Mouse (Mus musculus) right cerebral cortex, postnatal 25 days (tissue): ENCODE results near the gene Calhm4.
"Not testable (repeated sequence)": the region's sequence is repeated elsewhere in the genome, so short reads cannot be mapped to it uniquely, and the experiment has no call there.

Experiments
- DNase-seq: peaks from one replicate; pipeline ENCODE4 v3.0.0; 2022

The Calhm4 gene

DNA sequence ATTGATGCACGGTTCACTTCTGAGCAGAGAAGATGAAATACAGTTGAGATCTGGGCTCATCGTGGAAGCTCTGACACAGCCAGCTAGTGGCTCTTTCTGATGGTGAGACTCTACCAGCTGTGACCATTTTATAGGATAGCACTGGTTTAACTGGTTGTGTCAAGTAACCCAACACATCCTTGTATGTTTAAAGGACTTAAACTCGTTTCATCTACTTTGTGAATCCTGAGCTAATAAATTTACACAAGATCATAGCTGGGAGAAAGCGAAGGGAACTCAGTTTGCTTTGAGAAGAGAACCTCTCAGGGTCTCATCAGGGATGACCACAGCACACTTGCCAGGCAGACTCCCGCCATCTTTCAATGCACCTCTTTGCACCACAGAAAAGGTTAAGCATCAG lies at the start of gene Calhm4:
Gene Calhm4, minus strand, starts transcription at position 101 of the 400 bp plus-strand sequence.
- no peak for DNase-seq

DNA sequence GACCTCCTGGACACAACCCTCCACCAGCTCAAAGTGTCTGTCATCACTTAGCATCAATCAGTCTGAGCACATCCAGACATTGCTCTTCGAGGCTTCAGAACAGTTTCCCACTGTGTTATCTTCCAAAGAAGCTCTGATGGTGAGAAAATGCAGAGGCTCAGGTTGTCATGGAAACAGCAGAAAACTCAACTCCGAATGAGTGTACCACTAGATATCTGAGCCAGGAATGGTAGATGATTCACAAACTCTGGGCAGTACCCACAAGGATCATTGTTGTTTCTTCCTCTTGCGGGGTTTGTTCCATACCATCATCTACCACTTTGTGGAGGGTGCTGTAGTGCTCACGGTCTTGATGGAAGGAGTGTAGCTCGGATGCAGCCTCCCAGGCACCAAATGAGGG lies 47.8 kb upstream of the Calhm4 start:
- peak; percentile 46 for DNase-seq

- DNase-seq: no peak
These were observed 46.4 kb upstream of the Calhm4 start for GRCm38 (mm10) chr10:34090481-34090880.

GRCm38 (mm10) chr10:34089517-34089916 lies 45.4 kb upstream of the Calhm4 start:
- DNase-seq: no peak

- DNase-seq: no peak
These were observed 44.4 kb upstream of the Calhm4 start for GRCm38 (mm10) chr10:34088515-34088914.

GRCm38 (mm10) chr10:34086514-34086913 lies 42.4 kb upstream of the Calhm4 start:
- DNase-seq: no peak

DNA sequence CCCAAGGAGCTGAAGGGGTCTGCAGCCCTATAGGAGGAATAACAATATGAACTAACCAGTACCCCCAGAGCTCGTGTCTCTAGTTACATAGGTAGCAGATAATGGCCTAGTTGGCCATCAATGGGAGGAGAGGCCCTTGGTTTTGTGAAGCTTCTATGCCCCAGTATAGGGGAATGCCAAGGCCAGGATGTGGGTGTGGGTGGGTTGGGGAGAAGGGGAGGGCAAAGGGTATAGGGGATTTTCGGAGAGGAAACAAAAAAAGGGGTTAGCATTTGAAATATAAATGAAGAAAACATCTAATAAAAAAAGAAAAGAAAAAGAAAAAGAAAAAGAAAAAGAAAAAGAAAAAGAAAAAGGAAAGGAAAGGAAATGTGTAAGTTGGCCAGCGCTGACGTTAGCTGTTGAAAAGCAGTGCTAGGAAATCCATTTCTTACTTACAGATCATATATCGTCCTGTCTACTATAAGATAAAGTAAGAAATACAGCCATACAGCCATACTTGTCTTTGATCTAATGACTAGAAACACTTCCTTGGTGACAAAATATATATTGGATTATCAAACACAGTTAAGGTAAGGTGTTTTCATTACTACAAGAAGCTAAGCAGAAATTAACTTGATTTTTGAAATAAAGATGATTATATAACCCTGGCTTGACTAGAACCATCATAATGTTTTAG lies 30.6 kb upstream of the Calhm4 start:
- no peak for DNase-seq

DNA sequence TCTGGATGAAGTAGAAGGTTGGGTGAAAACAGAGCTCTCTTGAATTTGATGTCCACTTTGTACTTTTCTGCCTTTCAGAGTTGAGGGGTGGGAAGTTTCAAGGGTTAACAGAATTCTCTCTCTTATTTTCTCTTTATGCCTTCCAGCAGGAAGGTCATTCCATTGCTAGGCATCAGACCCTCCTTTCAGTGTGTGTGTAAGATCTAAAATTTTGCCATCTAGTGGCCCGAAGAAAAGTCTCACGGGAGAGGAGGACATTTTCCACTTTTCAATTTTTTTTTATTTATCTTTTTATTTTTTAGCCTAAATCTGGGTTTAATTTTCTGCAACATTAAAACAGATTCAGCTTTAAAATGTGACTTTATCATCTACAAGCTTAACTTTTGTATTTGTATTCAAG lies 27.5 kb upstream of the Calhm4 start:
- no peak for DNase-seq

- DNase-seq: no peak
These were observed 26.9 kb upstream of the Calhm4 start for GRCm38 (mm10) chr10:34070999-34071492.

- DNase-seq: no peak
These were observed 25.5 kb upstream of the Calhm4 start for GRCm38 (mm10) chr10:34069606-34070005.

GRCm38 (mm10) chr10:34066591-34066990 lies 22.5 kb upstream of the Calhm4 start:
- no peak for DNase-seq

GRCm38 (mm10) chr10:34053987-34054386 lies 9.9 kb upstream of the Calhm4 start:
- DNase-seq: no peak

GRCm38 (mm10) chr10:34037401-34037800 lies 6.7 kb downstream of the Calhm4 start, which contains the start of gene Trappc3l:
Gene Trappc3l, plus strand, starts transcription at chr10:34037597.
- DNase-seq: no peak

GRCm38 (mm10) chr10:34036587-34036986 lies 7.5 kb downstream of the Calhm4 start:
- no peak for DNase-seq

- DNase-seq: peak; percentile 69
These were observed 10.3 kb downstream of the Calhm4 start for GRCm38 (mm10) chr10:34033630-34034305.

DNA sequence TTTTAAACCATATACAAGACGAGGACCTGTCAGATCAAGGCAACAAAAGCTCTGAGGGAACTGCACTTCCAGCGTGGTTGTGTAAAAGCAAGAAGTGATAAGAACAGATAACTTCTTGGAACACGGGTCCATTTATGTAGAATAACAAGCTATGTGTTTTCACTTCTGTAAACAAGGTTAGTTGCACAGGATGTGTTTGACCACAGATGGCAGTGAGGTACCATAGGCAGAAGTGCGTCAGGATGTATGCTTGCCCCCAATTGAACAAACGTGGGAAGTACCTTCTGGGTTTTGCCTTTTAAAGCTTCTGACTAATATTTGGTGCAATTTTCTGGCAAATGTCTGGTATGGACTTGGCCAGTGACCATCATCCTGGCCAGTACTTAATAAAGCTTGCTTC lies 13.8 kb downstream of the Calhm4 start:
- no peak for DNase-seq

DNA sequence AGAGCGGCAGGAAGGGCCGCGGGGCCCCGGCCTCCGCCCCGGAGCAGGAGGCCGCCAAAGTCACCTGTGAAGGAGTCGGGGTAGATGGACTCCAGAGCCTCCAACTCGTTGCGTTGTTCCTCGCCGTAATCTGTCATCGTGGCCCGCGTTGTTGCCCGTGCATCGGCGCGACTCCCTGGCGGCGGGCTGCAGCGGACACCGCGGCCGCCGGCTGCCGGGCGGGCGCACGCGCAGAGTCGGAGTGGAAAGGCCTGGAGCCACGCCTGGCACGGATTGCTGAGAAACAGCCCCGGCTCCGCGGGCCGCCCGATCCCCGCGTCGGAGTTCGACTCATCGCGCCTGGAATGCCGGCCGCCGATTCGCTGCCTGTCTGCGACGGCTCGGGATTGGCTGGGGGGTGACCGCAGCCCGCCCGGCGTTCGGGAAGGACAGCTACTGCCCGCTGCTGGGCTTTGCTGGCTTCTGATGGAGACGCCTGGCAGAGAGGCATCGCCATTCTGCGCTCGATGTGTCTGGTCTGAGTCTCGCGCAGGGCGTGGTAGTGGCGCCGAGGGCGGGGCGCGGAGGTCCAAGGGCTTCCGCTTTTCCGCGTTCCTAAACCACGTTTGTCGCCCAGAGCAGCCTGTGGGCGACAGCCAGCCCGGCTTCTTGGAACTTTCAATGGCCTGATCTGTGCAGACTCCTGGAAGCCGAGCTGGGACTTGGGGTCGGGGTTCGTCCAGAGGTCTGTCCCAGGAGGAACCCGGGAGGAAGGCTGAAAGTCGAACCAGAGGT lies 24.6 kb downstream of the Calhm4 start, which contains the start of gene Rwdd1:
Gene Rwdd1, minus strand, starts transcription at position 323 of the 774 bp plus-strand sequence.
- peak; percentile 98 for DNase-seq

- DNase-seq: no peak
These were observed 25.3 kb downstream of the Calhm4 start for GRCm38 (mm10) chr10:34018746-34019301.

DNA sequence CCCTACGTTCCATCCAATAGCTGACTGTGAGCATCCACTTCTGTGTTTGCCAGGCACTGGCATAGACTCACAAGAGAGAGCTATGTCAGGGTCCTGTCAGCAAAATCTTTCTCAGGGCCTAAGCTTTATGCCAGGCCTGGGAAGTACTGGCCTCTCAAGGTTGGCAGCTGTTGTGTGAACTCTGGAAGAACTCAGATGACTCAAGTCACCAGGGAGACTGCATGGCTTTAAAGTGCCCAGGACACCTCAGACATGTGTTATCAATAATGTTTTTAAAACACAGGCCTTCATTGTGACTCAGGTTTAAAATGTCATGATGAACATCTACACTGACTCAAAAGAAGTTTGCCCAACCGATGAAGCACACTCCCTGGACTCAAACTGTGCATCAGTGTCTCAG lies 30.9 kb downstream of the Calhm4 start:
- DNase-seq: no peak

DNA sequence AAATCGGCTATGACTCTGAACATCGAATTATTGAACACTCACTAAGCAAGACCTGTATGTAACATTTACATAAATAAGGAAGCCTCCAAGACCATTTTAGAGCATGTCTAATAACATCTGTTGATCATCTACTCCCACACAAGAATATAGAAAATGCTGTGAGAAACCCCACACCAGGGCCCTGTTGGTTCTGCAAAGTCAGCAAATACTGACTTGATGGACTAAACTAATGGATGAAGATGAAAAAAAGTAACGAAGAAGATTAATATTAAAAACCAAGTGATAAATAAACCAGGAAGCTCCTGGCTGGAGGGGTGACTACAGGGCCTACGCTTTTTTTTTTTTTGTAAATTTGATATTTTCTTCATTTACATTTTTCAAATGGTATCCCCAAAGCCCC lies 31.5 kb downstream of the Calhm4 start:
- DNase-seq: no peak

- no peak for DNase-seq
These were observed 45.7 kb downstream of the Calhm4 start for GRCm38 (mm10) chr10:33998397-33998796.

GRCm38 (mm10) chr10:33996686-33997085 lies 47.4 kb downstream of the Calhm4 start:
- not testable (repeated sequence) for DNase-seq
